Mouse (Mus musculus): Measurements from ENCODE around the gene Cyp24a1. TPM values are rescaled to one million over a fixed set of nuclear protein-coding genes. Genes with fewer than 3 reads are reported as not detected.

Gene Cyp24a1
- polyA plus RNA-seq, 2 experiments, result 0.03 TPM; not detected in 1

- no peak overlapping the region for H3K9ac ChIP-seq (ENCODE audit: low read depth, low read length, severe bottlenecking)
- H3K4me1 ChIP-seq (ENCODE audit: control insufficient read depth, insufficient read depth, low read length), result peaks cover 4% of the 10 kb centered on the region; the same call in 1 of the 2 replicates
- no peak overlapping the region for H3K4me3 ChIP-seq (replicated peaks; ENCODE audit: low read length)
- no peak for DNase-seq (ENCODE audit: low spot score)
- no peak overlapping the region for H3K27ac ChIP-seq (replicated peaks; ENCODE audit: low read depth, low read length)
- no peaks in the 10 kb centered on the region for H3K27me3 ChIP-seq (ENCODE audit: control insufficient read depth, insufficient read depth, low read length)
- TF ChIP-seq POLR2A (IDR thresholded peaks at IDR 0.05; ENCODE audit: borderline replicate concordance, extremely low read depth, insufficient read depth, insufficient read length), result no peak
- no peaks in the 10 kb centered on the region for H3K9me3 ChIP-seq (ENCODE audit: control insufficient read depth, low read length)
- H3K4me2 ChIP-seq (replicated peaks; ENCODE audit: low read depth, low read length, severe bottlenecking), result no peak overlapping the region
- H3K36me3 ChIP-seq (ENCODE audit: control insufficient read depth, insufficient read depth, low read length), result no peaks in the 10 kb centered on the region
- WGBS, result 75% methylated on average over 5 of the region's 5 CpGs
- no peak for ATAC-seq (ENCODE audit: low FRiP score, low read depth)
Measured at GRCm38 (mm10) chr2:170470591-170470990, 26.4 kb downstream of the Cyp24a1 start.

DNA sequence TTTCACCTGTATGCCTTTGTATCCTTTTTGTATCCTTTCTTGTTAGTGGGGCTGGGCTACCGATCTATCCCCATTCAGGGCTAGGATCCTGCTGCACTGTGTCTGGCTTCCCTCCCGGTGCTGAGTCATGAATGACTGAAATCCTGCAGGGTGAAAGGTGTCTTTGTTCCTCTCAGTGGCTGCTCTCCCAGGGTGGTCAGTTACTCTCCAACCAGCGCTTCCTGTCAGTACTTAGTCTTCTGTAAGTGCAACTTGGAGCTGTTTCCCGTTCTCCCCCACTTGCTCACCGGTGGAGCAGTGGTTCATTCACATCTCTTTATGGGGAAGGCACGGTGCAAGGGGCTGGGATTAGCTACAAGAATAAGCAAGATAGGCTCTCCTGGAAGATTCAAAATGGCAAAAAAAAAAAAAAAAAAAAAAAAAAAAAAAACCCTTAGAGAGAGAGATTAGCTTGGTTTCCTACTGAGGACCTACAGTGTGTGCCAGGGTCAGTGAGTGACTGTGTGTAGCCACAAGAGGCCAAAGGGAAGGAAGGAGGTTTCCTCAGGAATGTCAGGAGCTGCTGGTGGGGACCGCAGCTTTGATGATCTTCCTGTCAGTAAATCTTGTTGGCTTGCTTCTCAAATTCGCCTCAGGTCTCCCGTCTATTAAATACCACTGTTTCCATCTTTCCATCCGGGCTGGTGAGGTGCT is 27.2 kb downstream of the Cyp24a1 start:
- no peaks in the 10 kb centered on the region for H3K27me3 ChIP-seq (ENCODE audit: control insufficient read depth, insufficient read depth, low read length)
- no peaks in the 10 kb centered on the region for H3K9me3 ChIP-seq (ENCODE audit: control insufficient read depth, low read length)
- no peak overlapping the region for H3K4me3 ChIP-seq (replicated peaks; ENCODE audit: low read length)
- 0 out of 2 replicates have a peak overlapping the region, but pooled peaks have one; percentile 2 for H3K4me2 ChIP-seq (replicated peaks; ENCODE audit: low read depth, low read length, severe bottlenecking)
- peaks cover 4% of the 10 kb centered on the region; the same call in 1 of the 2 replicates for H3K4me1 ChIP-seq (ENCODE audit: control insufficient read depth, insufficient read depth, low read length)
- WGBS, result 10% methylated on average over 10 of the region's 10 CpGs
- no peak overlapping the region for H3K27ac ChIP-seq (replicated peaks; ENCODE audit: low read depth, low read length)
- peak; percentile 37 for DNase-seq (ENCODE audit: low spot score)
- no peaks in the 10 kb centered on the region for H3K36me3 ChIP-seq (ENCODE audit: control insufficient read depth, insufficient read depth, low read length)
- H3K9ac ChIP-seq (ENCODE audit: low read depth, low read length, severe bottlenecking), result no peak overlapping the region
- TF ChIP-seq POLR2A (IDR thresholded peaks at IDR 0.05; ENCODE audit: borderline replicate concordance, extremely low read depth, insufficient read depth, insufficient read length), result no peak
- ATAC-seq (ENCODE audit: low FRiP score, low read depth), result peak; percentile 44; the same call in 1 of the 2 replicates

GRCm38 (mm10) chr2:170468009-170468408 is 28.9 kb downstream of the Cyp24a1 start:
- Histone ChIP-seq H3K9me3 (ENCODE audit: control insufficient read depth, low read length) (no peaks in the 10 kb centered on the region), H3K4me2 (replicated peaks; ENCODE audit: low read depth, low read length, severe bottlenecking) (no peak overlapping the region), H3K27me3 (ENCODE audit: control insufficient read depth, insufficient read depth, low read length) (no peaks in the 10 kb centered on the region), H3K4me1 (ENCODE audit: control insufficient read depth, insufficient read depth, low read length) (peaks cover 4% of the 10 kb centered on the region; the same call in 1 of the 2 replicates), H3K4me3 (replicated peaks; ENCODE audit: low read length) (no peak overlapping the region), H3K36me3 (ENCODE audit: control insufficient read depth, insufficient read depth, low read length) (no peaks in the 10 kb centered on the region), H3K9ac (ENCODE audit: low read depth, low read length, severe bottlenecking) (no peak overlapping the region), H3K27ac (replicated peaks; ENCODE audit: low read depth, low read length) (no peak overlapping the region)
- no peak for ATAC-seq (ENCODE audit: low FRiP score, low read depth)
- TF ChIP-seq POLR2A (IDR thresholded peaks at IDR 0.05; ENCODE audit: borderline replicate concordance, extremely low read depth, insufficient read depth, insufficient read length), result no peak
- DNase-seq (ENCODE audit: low spot score), result no peak

DNA sequence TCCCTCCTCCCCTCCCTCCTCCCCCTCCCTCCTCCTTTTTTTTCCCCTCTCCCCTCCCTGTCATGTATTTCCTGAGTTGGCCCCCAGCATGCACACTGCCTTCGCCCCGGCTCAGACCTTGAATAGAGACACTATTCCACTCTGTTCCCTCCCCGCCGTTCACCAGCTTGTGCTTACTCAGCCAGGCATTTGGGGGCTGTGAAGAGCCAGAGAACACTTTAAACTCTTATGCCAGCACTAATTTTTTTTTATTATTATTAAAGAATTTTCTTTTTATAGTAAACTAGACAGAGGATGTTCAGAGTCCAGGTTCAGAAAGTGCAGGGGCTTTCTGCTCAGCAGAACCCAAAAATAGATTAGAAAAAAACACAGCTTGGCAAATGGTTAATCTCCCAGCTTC is 32.1 kb downstream of the Cyp24a1 start:
- WGBS, result 65% methylated on average over 4 of the region's 4 CpGs
- DNase-seq (ENCODE audit: low spot score) (no peak), ATAC-seq (ENCODE audit: low FRiP score, low read depth) (no peak)
- Histone ChIP-seq H3K9ac (ENCODE audit: low read depth, low read length, severe bottlenecking) (no peak overlapping the region), H3K4me3 (replicated peaks; ENCODE audit: low read length) (no peak overlapping the region), H3K27ac (replicated peaks; ENCODE audit: low read depth, low read length) (no peak overlapping the region), H3K27me3 (ENCODE audit: control insufficient read depth, insufficient read depth, low read length) (no peaks in the 10 kb centered on the region), H3K9me3 (ENCODE audit: control insufficient read depth, low read length) (no peaks in the 10 kb centered on the region), H3K36me3 (ENCODE audit: control insufficient read depth, insufficient read depth, low read length) (no peaks in the 10 kb centered on the region), H3K4me1 (ENCODE audit: control insufficient read depth, insufficient read depth, low read length) (no peaks in the 10 kb centered on the region), H3K4me2 (replicated peaks; ENCODE audit: low read depth, low read length, severe bottlenecking) (no peak overlapping the region)
- no peak for TF ChIP-seq POLR2A (IDR thresholded peaks at IDR 0.05; ENCODE audit: borderline replicate concordance, extremely low read depth, insufficient read depth, insufficient read length)

GRCm38 (mm10) chr2:170461652-170462051 is 35.3 kb downstream of the Cyp24a1 start:
- Histone ChIP-seq H3K27ac (replicated peaks; ENCODE audit: low read depth, low read length) (no peak overlapping the region), H3K36me3 (ENCODE audit: control insufficient read depth, insufficient read depth, low read length) (no peaks in the 10 kb centered on the region), H3K4me2 (replicated peaks; ENCODE audit: low read depth, low read length, severe bottlenecking) (no peak overlapping the region), H3K4me1 (ENCODE audit: control insufficient read depth, insufficient read depth, low read length) (no peaks in the 10 kb centered on the region), H3K9me3 (ENCODE audit: control insufficient read depth, low read length) (no peaks in the 10 kb centered on the region), H3K9ac (ENCODE audit: low read depth, low read length, severe bottlenecking) (no peak overlapping the region), H3K27me3 (ENCODE audit: control insufficient read depth, insufficient read depth, low read length) (no peaks in the 10 kb centered on the region), H3K4me3 (replicated peaks; ENCODE audit: low read length) (no peak overlapping the region)
- ATAC-seq (ENCODE audit: low FRiP score, low read depth), result no peak
- WGBS, result 59% methylated on average over 7 of the region's 7 CpGs
- DNase-seq (ENCODE audit: low spot score), result no peak
- no peak for TF ChIP-seq POLR2A (IDR thresholded peaks at IDR 0.05; ENCODE audit: borderline replicate concordance, extremely low read depth, insufficient read depth, insufficient read length)

Data from limb, embryonic 14.5 days (tissue).